Mouse (Mus musculus) stomach, embryonic 15.5 days (tissue): ENCODE results near the gene Agap1. TPM values are rescaled to one million over a fixed set of nuclear protein-coding genes. Genes with fewer than 3 reads are reported as not detected.

Experiments
- ATAC-seq: fragments of 200-750 bp; cut with Nextera tagmentation; 2 replicates; pipeline ENCODE4 v1.8.0; 2017; ENCODE audit warnings: low read depth, moderate number of reproducible peaks, moderate TSS enrichment; ENCODE audit not compliant: insufficient read depth, low FRiP score
- H3K27ac ChIP-seq: fragments of 300-500 bp; sonication (generic); 2 replicates; pipeline ENCODE4 v1.5.1; 2015; ENCODE audit warnings: mild to moderate bottlenecking, inconsistent platforms
- H3K27me3 ChIP-seq: fragments of 300-500 bp; sonication (generic); replicated peaks from 2 replicates; pipeline ENCODE4 v1.6.1; 2015; ENCODE audit warnings: inconsistent platforms
- H3K36me3 ChIP-seq: fragments of 300-500 bp; sonication (generic); 2 replicates; pipeline ENCODE4 v1.6.1; 2015; ENCODE audit warnings: inconsistent platforms
- H3K4me1 ChIP-seq: fragments of 300-500 bp; sonication (generic); 2 replicates; pipeline ENCODE4 v1.6.1; 2015; ENCODE audit warnings: inconsistent platforms
- H3K4me2 ChIP-seq: fragments of 300-500 bp; sonication (generic); 2 replicates; pipeline ENCODE4 v1.6.1; 2015; ENCODE audit warnings: mild to moderate bottlenecking, inconsistent platforms
- H3K4me3 ChIP-seq: fragments of 300-500 bp; sonication (generic); replicated peaks from 2 replicates; pipeline ENCODE4 v1.5.1; 2015; ENCODE audit warnings: inconsistent platforms
- H3K9ac ChIP-seq: fragments of 300-500 bp; sonication (generic); 2 replicates; pipeline ENCODE4 v1.6.1; 2015; ENCODE audit warnings: inconsistent platforms
- H3K9me3 ChIP-seq: fragments of 300-500 bp; sonication (generic); 2 replicates; pipeline ENCODE4 v1.6.1; 2016; ENCODE audit warnings: inconsistent platforms
- WGBS: fragments of 180-500 bp; shearing (Covaris S2); methylation state at CpG from one replicate; pipeline ENCODE4 v1.1.7; 2015; 5-methylcytosine and 5-hydroxymethylcytosine counted together
- polyA plus RNA-seq: library from polyadenylated mRNA; unstranded; fragments of >200 nt; fragmentation: Nextera tagmentation; extraction: Ambion mirVana; gene quantifications from 2 replicates; pipeline ENCODE4 v1.2.1, GENCODE M21; 2015

Gene Agap1
- polyA plus RNA-seq, 1 experiment from 2014 or later: 9.3 TPM

- no peaks in the 10 kb centered on the region for H3K9me3 ChIP-seq
- 62% methylated on average over 7 of the region's 7 CpGs for WGBS
- H3K4me1 ChIP-seq: peaks cover 32% of the 10 kb centered on the region
- no peak for ATAC-seq
- H3K4me2 ChIP-seq: peak overlapping the region; percentile 40; the same call in 1 of the 2 replicates
- H3K27ac ChIP-seq: peak overlapping the region; percentile 85
- H3K4me3 ChIP-seq: no peak overlapping the region
- no peaks in the 10 kb centered on the region; the same call in 1 of the 2 replicates for H3K27me3 ChIP-seq
- no peaks in the 10 kb centered on the region for H3K36me3 ChIP-seq
- no peak overlapping the region for H3K9ac ChIP-seq
These were observed 121.7 kb downstream of the Agap1 start for GRCm38 (mm10) chr1:89576174-89576890.

- ATAC-seq: peak; percentile 60; the same call in 1 of the 2 replicates
- Histone ChIP-seq H3K27ac (peak overlapping the region; percentile 85), H3K9ac (no peak overlapping the region), H3K4me2 (peak overlapping the region; percentile 40; the same call in 1 of the 2 replicates), H3K9me3 (no peaks in the 10 kb centered on the region), H3K36me3 (no peaks in the 10 kb centered on the region), H3K4me1 (peaks cover 38% of the 10 kb centered on the region), H3K27me3 (no peaks in the 10 kb centered on the region; the same call in 1 of the 2 replicates), H3K4me3 (0 out of 2 replicates have a peak overlapping the region, but pooled peaks have one; percentile 15)
- 13% methylated on average over 4 of the region's 4 CpGs for WGBS
These were observed 122.4 kb downstream of the Agap1 start for GRCm38 (mm10) chr1:89576985-89577384.

- Histone ChIP-seq H3K4me1 (peaks cover 31% of the 10 kb centered on the region), H3K9ac (peak overlapping the region; percentile 52), H3K27me3 (no peaks in the 10 kb centered on the region; the same call in 1 of the 2 replicates), H3K4me2 (peak overlapping the region; percentile 100), H3K4me3 (peak overlapping the region; percentile 64), H3K36me3 (no peaks in the 10 kb centered on the region), H3K27ac (peak overlapping the region; percentile 33; the same call in 1 of the 2 replicates), H3K9me3 (no peaks in the 10 kb centered on the region)
- ATAC-seq: peak; percentile 79
- under 1% methylated on average over 132 of the region's 146 CpGs for WGBS
These were observed 125.7 kb downstream of the Agap1 start for GRCm38 (mm10) chr1:89580031-89580998.

- Histone ChIP-seq H3K9ac (peak overlapping the region; percentile 52; the same call in 1 of the 2 replicates), H3K4me1 (peaks cover 24% of the 10 kb centered on the region), H3K9me3 (no peaks in the 10 kb centered on the region), H3K27ac (no peak overlapping the region), H3K4me2 (peak overlapping the region; percentile 100), H3K36me3 (no peaks in the 10 kb centered on the region), H3K27me3 (no peaks in the 10 kb centered on the region; the same call in 1 of the 2 replicates), H3K4me3 (peak overlapping the region; percentile 64)
- no peak; the same call in 1 of the 2 replicates for ATAC-seq
- WGBS: under 1% methylated on average over 95 of the region's 95 CpGs
These were observed 126.6 kb downstream of the Agap1 start for GRCm38 (mm10) chr1:89580999-89581765.

- Histone ChIP-seq H3K9me3 (no peaks in the 10 kb centered on the region), H3K4me2 (peak overlapping the region; percentile 100), H3K36me3 (no peaks in the 10 kb centered on the region), H3K4me3 (peak overlapping the region; percentile 64), H3K27ac (no peak overlapping the region), H3K27me3 (no peaks in the 10 kb centered on the region; the same call in 1 of the 2 replicates), H3K9ac (no peak overlapping the region), H3K4me1 (peaks cover 19% of the 10 kb centered on the region)
- WGBS: 31% methylated on average over 6 of the region's 6 CpGs
- ATAC-seq: no peak
These were observed 127.1 kb downstream of the Agap1 start for GRCm38 (mm10) chr1:89581766-89582125.

GRCm38 (mm10) chr1:89583369-89583768 is 128.8 kb downstream of the Agap1 start:
- no peak overlapping the region for H3K9ac ChIP-seq
- no peak overlapping the region for H3K4me3 ChIP-seq
- no peak for ATAC-seq
- WGBS: 77% methylated on average over 5 of the region's 5 CpGs
- H3K36me3 ChIP-seq: no peaks in the 10 kb centered on the region
- no peaks in the 10 kb centered on the region; the same call in 1 of the 2 replicates for H3K27me3 ChIP-seq
- no peak overlapping the region for H3K27ac ChIP-seq
- peaks cover 16% of the 10 kb centered on the region for H3K4me1 ChIP-seq
- H3K4me2 ChIP-seq: no peak overlapping the region
- H3K9me3 ChIP-seq: no peaks in the 10 kb centered on the region

GRCm38 (mm10) chr1:89586991-89587683 is 132.5 kb downstream of the Agap1 start:
- Histone ChIP-seq H3K4me2 (no peak overlapping the region), H3K4me3 (no peak overlapping the region), H3K27ac (no peak overlapping the region), H3K27me3 (no peaks in the 10 kb centered on the region), H3K36me3 (no peaks in the 10 kb centered on the region), H3K9ac (no peak overlapping the region), H3K9me3 (no peaks in the 10 kb centered on the region), H3K4me1 (no peaks in the 10 kb centered on the region)
- no peak for ATAC-seq
- WGBS: 63% methylated on average over 14 of the region's 14 CpGs

GRCm38 (mm10) chr1:89588154-89588553 is 133.5 kb downstream of the Agap1 start:
- H3K9ac ChIP-seq: no peak overlapping the region
- no peaks in the 10 kb centered on the region for H3K4me1 ChIP-seq
- no peak overlapping the region for H3K27ac ChIP-seq
- 75% methylated on average over 4 of the region's 4 CpGs for WGBS
- no peak overlapping the region for H3K4me2 ChIP-seq
- H3K9me3 ChIP-seq: no peaks in the 10 kb centered on the region
- no peak for ATAC-seq
- H3K4me3 ChIP-seq: no peak overlapping the region
- no peaks in the 10 kb centered on the region for H3K36me3 ChIP-seq
- no peaks in the 10 kb centered on the region for H3K27me3 ChIP-seq

- Histone ChIP-seq H3K36me3 (no peaks in the 10 kb centered on the region), H3K9me3 (no peaks in the 10 kb centered on the region), H3K4me2 (no peak overlapping the region), H3K9ac (no peak overlapping the region), H3K4me3 (no peak overlapping the region), H3K4me1 (no peaks in the 10 kb centered on the region), H3K27me3 (no peaks in the 10 kb centered on the region), H3K27ac (no peak overlapping the region)
- ATAC-seq: no peak
- 90% methylated on average over 7 of the region's 7 CpGs for WGBS
These were observed 136.4 kb downstream of the Agap1 start for GRCm38 (mm10) chr1:89590994-89591393.

- ATAC-seq: peak; percentile 70
- H3K27me3 ChIP-seq: no peaks in the 10 kb centered on the region
- H3K4me2 ChIP-seq: no peak overlapping the region
- H3K9ac ChIP-seq: no peak overlapping the region
- H3K36me3 ChIP-seq: no peaks in the 10 kb centered on the region
- no peaks in the 10 kb centered on the region for H3K9me3 ChIP-seq
- H3K27ac ChIP-seq: no peak overlapping the region
- 68% methylated on average over 4 of the region's 4 CpGs for WGBS
- H3K4me3 ChIP-seq: no peak overlapping the region
- no peaks in the 10 kb centered on the region; the same call in 1 of the 2 replicates for H3K4me1 ChIP-seq
These were observed 138.6 kb downstream of the Agap1 start for GRCm38 (mm10) chr1:89593219-89593618.

- no peak overlapping the region for H3K4me2 ChIP-seq
- WGBS: 82% methylated on average over 8 of the region's 8 CpGs
- no peak overlapping the region for H3K27ac ChIP-seq
- no peaks in the 10 kb centered on the region for H3K27me3 ChIP-seq
- no peak overlapping the region for H3K9ac ChIP-seq
- H3K4me1 ChIP-seq: no peaks in the 10 kb centered on the region; the same call in 1 of the 2 replicates
- no peak for ATAC-seq
- no peaks in the 10 kb centered on the region for H3K9me3 ChIP-seq
- H3K4me3 ChIP-seq: no peak overlapping the region
- H3K36me3 ChIP-seq: no peaks in the 10 kb centered on the region
These were observed 140.4 kb downstream of the Agap1 start for GRCm38 (mm10) chr1:89594999-89595398.
